Mouse (Mus musculus) stomach, embryonic 14.5 days (tissue): ENCODE measurements around the gene Casp6. TPM values are rescaled to one million over a fixed set of nuclear protein-coding genes. Genes with fewer than 3 reads are reported as not detected.

Source experiments
- ATAC-seq: fragments of 200-750 bp; cut with Nextera tagmentation; 2 replicates; pipeline ENCODE4 v1.8.0; 2017; ENCODE audit warnings: low read depth, moderate TSS enrichment; ENCODE audit not compliant: insufficient number of reproducible peaks, insufficient read depth, low FRiP score
- H3K27ac ChIP-seq: fragments of 300-500 bp; sonication (generic); 2 replicates; pipeline ENCODE4 v1.5.1; 2014; ENCODE audit warnings: mild to moderate bottlenecking, low read length, moderate library complexity, mixed read lengths
- H3K27me3 ChIP-seq: fragments of 300-500 bp; sonication (generic); 2 replicates; pipeline ENCODE4 v1.6.1; 2014; ENCODE audit warnings: low read length, control low read depth, mixed read lengths; ENCODE audit not compliant: control insufficient read depth, insufficient read depth
- H3K36me3 ChIP-seq: fragments of 300-500 bp; sonication (generic); 2 replicates; pipeline ENCODE4 v1.6.1; 2014; ENCODE audit warnings: mild to moderate bottlenecking, control low read depth, low read length, moderate library complexity, mixed read lengths; ENCODE audit not compliant: control insufficient read depth, insufficient read depth
- H3K4me1 ChIP-seq: fragments of 300-500 bp; sonication (generic); 2 replicates; pipeline ENCODE4 v1.6.1; 2014; ENCODE audit warnings: low read length, control low read depth, mixed read lengths; ENCODE audit not compliant: control insufficient read depth, insufficient read depth
- H3K4me2 ChIP-seq: fragments of 300-500 bp; sonication (generic); replicated peaks from 2 replicates; pipeline ENCODE4 v1.6.1; 2014; ENCODE audit warnings: low read depth, low read length, control low read depth
- H3K4me3 ChIP-seq: fragments of 300-500 bp; sonication (generic); 2 replicates; pipeline ENCODE4 v1.5.1; 2014; ENCODE audit warnings: low read depth, low read length, control low read depth
- H3K9ac ChIP-seq: fragments of 300-500 bp; sonication (generic); replicated peaks from 2 replicates; pipeline ENCODE4 v1.6.1; 2014; ENCODE audit warnings: low read depth, mild to moderate bottlenecking, control low read depth, low read length, moderate library complexity, mixed read lengths
- H3K9me3 ChIP-seq: fragments of 300-500 bp; sonication (generic); 2 replicates; pipeline ENCODE4 v1.6.1; 2016; ENCODE audit warnings: low read depth, low read length, control low read depth; ENCODE audit not compliant: control insufficient read depth
- WGBS: fragments of 180-500 bp; shearing (Covaris S2); extraction: QIAGEN DNeasy Blood & Tissue Kit; methylation state at CpG from one replicate; pipeline ENCODE4 v1.1.7; 2014; 5-methylcytosine and 5-hydroxymethylcytosine counted together
- polyA plus RNA-seq: library from polyadenylated mRNA; unstranded; fragments of >200 nt; fragmentation: Nextera tagmentation; extraction: Ambion mirVana; gene quantifications from 2 replicates; pipeline ENCODE4 v1.2.1, GENCODE M21; 2014

Casp6 gene
- polyA plus RNA-seq, 1 experiment from 2014 or later = 98.6 TPM

GRCm38 (mm10) chr3:129949158-129949773 lies 48.0 kb downstream of the Casp6 start:
- H3K9me3 ChIP-seq = no peaks in the 10 kb centered on the region
- no peaks in the 10 kb centered on the region for H3K4me1 ChIP-seq
- no peak overlapping the region for H3K4me2 ChIP-seq
- no peaks in the 10 kb centered on the region for H3K27me3 ChIP-seq
- 83% methylated on average over 5 of the region's 5 CpGs for WGBS
- H3K4me3 ChIP-seq = no peak overlapping the region
- H3K27ac ChIP-seq = no peak overlapping the region
- H3K9ac ChIP-seq = no peak overlapping the region
- no peaks in the 10 kb centered on the region for H3K36me3 ChIP-seq
- no peak for ATAC-seq

GRCm38 (mm10) chr3:129953296-129953695 lies 52.1 kb downstream of the Casp6 start:
- no peak overlapping the region for H3K4me2 ChIP-seq
- 85% methylated on average over 4 of the region's 4 CpGs for WGBS
- H3K27me3 ChIP-seq = no peaks in the 10 kb centered on the region
- no peak overlapping the region for H3K27ac ChIP-seq
- H3K9ac ChIP-seq = no peak overlapping the region
- ATAC-seq = no peak
- H3K4me3 ChIP-seq = no peak overlapping the region
- no peaks in the 10 kb centered on the region for H3K36me3 ChIP-seq
- no peaks in the 10 kb centered on the region for H3K9me3 ChIP-seq
- no peaks in the 10 kb centered on the region for H3K4me1 ChIP-seq

- H3K4me3 ChIP-seq = no peak overlapping the region
- no peak overlapping the region for H3K4me2 ChIP-seq
- no peaks in the 10 kb centered on the region for H3K4me1 ChIP-seq
- no peak overlapping the region for H3K9ac ChIP-seq
- H3K27ac ChIP-seq = no peak overlapping the region
- no peaks in the 10 kb centered on the region for H3K9me3 ChIP-seq
- ATAC-seq = no peak
- H3K27me3 ChIP-seq = no peaks in the 10 kb centered on the region
- WGBS = 52% methylated on average over 8 of the region's 8 CpGs
- no peaks in the 10 kb centered on the region for H3K36me3 ChIP-seq
These were observed 61.3 kb downstream of the Casp6 start for GRCm38 (mm10) chr3:129962533-129962932.

Other genes starting within 250 kb of the Casp6 start
- gene Egf, start 146.1 kb upstream of the Casp6 start, polyA plus RNA-seq = 2.0 and 2.2 TPM in 2 replicates
- 0.16 TPM in 1 of 2 replicates, not detected in the other for gene Lrit3, start 97.4 kb upstream of the Casp6 start, polyA plus RNA-seq
- gene Rrh, start 78.8 kb upstream of the Casp6 start, polyA plus RNA-seq = not detected in 2 replicates
- gene Gar1, start 70.0 kb upstream of the Casp6 start, polyA plus RNA-seq = 29.5 and 39.4 TPM in 2 replicates
- 67.4 and 76.1 TPM in 2 replicates for gene Cfi, start 65.5 kb upstream of the Casp6 start, polyA plus RNA-seq
- gene Pla2g12a, start 22.8 kb upstream of the Casp6 start, polyA plus RNA-seq = 38.5 and 50.1 TPM in 2 replicates
- gene Mcub, start 68.8 kb downstream of the Casp6 start, polyA plus RNA-seq = 3.0 and 3.4 TPM in 2 replicates
- 36.8 and 37.1 TPM in 2 replicates for gene Sec24b, start 160.1 kb downstream of the Casp6 start, polyA plus RNA-seq
- 7.7 and 7.9 TPM in 2 replicates for gene Col25a1, start 230.1 kb downstream of the Casp6 start, polyA plus RNA-seq